Mouse (Mus musculus) gastrocnemius, postnatal 36 days (tissue): ENCODE measurements around the gene Aldh4a1. TPM values are rescaled to one million over a fixed set of nuclear protein-coding genes. Genes with fewer than 3 reads are reported as not detected.

ENCODE experiments used
- DNase-seq, 2 experiments: peaks; one replicate each; pipeline ENCODE4 v3.0.0; 2022
- intact Hi-C: fragments of 180-260 bp; cut with DNase I; formaldehyde crosslinking; loops from one replicate; pipeline ENCODE4 v1.15.1; 2025
- long read RNA-seq, 2 experiments: library from polyadenylated mRNA; stranded (forward); transcript quantifications; one replicate each; pipeline ENCODE4 v2.0.0; 2021
- total RNA-seq, 2 experiments: library from RNA; stranded (reverse); gene quantifications; 2 replicates each; pipeline ENCODE4 v1.2.3; 2021

Aldh4a1 gene
- 10 to 100 TPM; 63.9 to 75.8 TPM for total RNA-seq
- long read RNA-seq, experiment 1, transcript Aldh4a1-201 (15 exons, 3,382 nt): major isoform, 21 of 73 reads
- long read RNA-seq, experiment 1, partial matches to known transcripts: 51 of 73 reads
- long read RNA-seq, experiment 1, other reads (novel, unspliced or antisense): 1 of 73 reads
- long read RNA-seq, experiment 2, transcript Aldh4a1-201 (15 exons, 3,382 nt): major isoform, 32 of 85 reads
- long read RNA-seq, experiment 2, partial matches to known transcripts: 50 of 85 reads
- long read RNA-seq, experiment 2, other reads (novel, unspliced or antisense): 3 of 85 reads

GRCm38 (mm10) chr4:139622373-139623282 is at the start of gene Aldh4a1:
Gene Aldh4a1, plus strand, starts transcription at chr4:139622866.
- intact Hi-C loops: no loop called here
- DNase-seq: peak; percentile 81 to 85

- DNase-seq: no peak
- intact Hi-C loops: loop anchor here (5.0 kb wide), 2 partner anchors 39 to 81 kb away; no protein-coding TSS in a partner anchor
Observed at GRCm38 (mm10) chr4:139572928-139573512, 49.6 kb upstream of the Aldh4a1 start.

GRCm38 (mm10) chr4:139574156-139574798 is 48.4 kb upstream of the Aldh4a1 start:
- intact Hi-C loops: loop anchor here (2.0 to 5.0 kb wide), 3 partner anchors 38 to 103 kb away; no protein-coding TSS in a partner anchor
- peak; percentile 97 to 100 for DNase-seq

GRCm38 (mm10) chr4:139574799-139575672 is 47.6 kb upstream of the Aldh4a1 start:
- intact Hi-C loops: loop anchor here (2.0 to 5.0 kb wide), 3 partner anchors 37 to 104 kb away; no protein-coding TSS in a partner anchor
- peak in 1 of 2 experiments; percentile 58 for DNase-seq

- DNase-seq: no peak
- intact Hi-C loops: loop anchor here (2.0 kb wide), 1 partner anchor 105 kb away; no protein-coding TSS in a partner anchor
Observed at GRCm38 (mm10) chr4:139575673-139576003, 47.0 kb upstream of the Aldh4a1 start.

- intact Hi-C loops: no loop called here
- DNase-seq: no peak
Observed at GRCm38 (mm10) chr4:139576251-139576880, 46.3 kb upstream of the Aldh4a1 start.

- intact Hi-C loops: no loop called here
- no peak for DNase-seq
Observed at GRCm38 (mm10) chr4:139577006-139577405, 45.7 kb upstream of the Aldh4a1 start.

- intact Hi-C loops: no loop called here
- DNase-seq: no peak
Observed at GRCm38 (mm10) chr4:139578389-139578788, 44.3 kb upstream of the Aldh4a1 start.

- DNase-seq: no peak
- intact Hi-C loops: no loop called here
Observed at GRCm38 (mm10) chr4:139579003-139579402, 43.7 kb upstream of the Aldh4a1 start.

GRCm38 (mm10) chr4:139579466-139579865 is 43.2 kb upstream of the Aldh4a1 start:
- intact Hi-C loops: no loop called here
- no peak for DNase-seq

- no peak for DNase-seq
- intact Hi-C loops: no loop called here
Observed at GRCm38 (mm10) chr4:139580663-139581336, 41.9 kb upstream of the Aldh4a1 start.

- DNase-seq: peak in 1 of 2 experiments; percentile 16
- intact Hi-C loops: no loop called here
Observed at GRCm38 (mm10) chr4:139581427-139582051, 41.1 kb upstream of the Aldh4a1 start.

GRCm38 (mm10) chr4:139582346-139582745 is 40.3 kb upstream of the Aldh4a1 start:
- peak in 1 of 2 experiments; percentile 3 for DNase-seq
- intact Hi-C loops: no loop called here

- intact Hi-C loops: no loop called here
- DNase-seq: peak in 1 of 2 experiments; percentile 2
Observed at GRCm38 (mm10) chr4:139582903-139583302, 39.8 kb upstream of the Aldh4a1 start.

- peak in 1 of 2 experiments; percentile 2 for DNase-seq
- intact Hi-C loops: no loop called here
Observed at GRCm38 (mm10) chr4:139583629-139584245, 38.9 kb upstream of the Aldh4a1 start.

- DNase-seq: no peak
- intact Hi-C loops: no loop called here
Observed at GRCm38 (mm10) chr4:139584704-139585103, 38.0 kb upstream of the Aldh4a1 start.

GRCm38 (mm10) chr4:139585713-139586112 is 37.0 kb upstream of the Aldh4a1 start:
- intact Hi-C loops: no loop called here
- DNase-seq: no peak
